Mouse (Mus musculus) gastrocnemius, postnatal 36 days (tissue): ENCODE measurements around the gene Ttl. TPM values are rescaled to one million over a fixed set of nuclear protein-coding genes. Genes with fewer than 3 reads are reported as not detected.

Experiments used
- DNase-seq, 2 experiments: peaks; one replicate each; pipeline ENCODE4 v3.0.0; 2022
- intact Hi-C: fragments of 180-260 bp; cut with DNase I; formaldehyde crosslinking; loops from one replicate; pipeline ENCODE4 v1.15.1; 2025
- long read RNA-seq, 2 experiments: library from polyadenylated mRNA; stranded (forward); transcript quantifications; one replicate each; pipeline ENCODE4 v2.0.0; 2021
- total RNA-seq, 2 experiments: library from RNA; stranded (reverse); gene quantifications; 2 replicates each; pipeline ENCODE4 v1.2.3; 2021

Gene Ttl
- 1 to 10 TPM; 5.6 to 6.5 TPM for total RNA-seq
- long read RNA-seq, experiment 1, full-length matches to known transcripts, result 9 of 12 reads
- long read RNA-seq, experiment 1, partial matches to known transcripts, result 0 of 12 reads
- long read RNA-seq, experiment 1, other reads (novel, unspliced or antisense), result 3 of 12 reads
- long read RNA-seq, experiment 2, full-length matches to known transcripts, result 3 of 7 reads
- long read RNA-seq, experiment 2, partial matches to known transcripts, result 0 of 7 reads
- long read RNA-seq, experiment 2, other reads (novel, unspliced or antisense), result 4 of 7 reads

GRCm38 (mm10) chr2:129065437-129066282, at the start of gene Ttl:
Gene Ttl, plus strand, starts transcription at chr2:129065942.
- intact Hi-C loops, result loop anchor here (5.0 kb wide), 1 partner anchor 118 kb away; no protein-coding TSS in a partner anchor
- DNase-seq, result peak; percentile 68 to 69

GRCm38 (mm10) chr2:129020106-129020505, 45.6 kb upstream of the Ttl start:
- intact Hi-C loops, result no loop called here
- no peak for DNase-seq

- DNase-seq, result no peak
- intact Hi-C loops, result no loop called here
These were observed 40.9 kb upstream of the Ttl start for GRCm38 (mm10) chr2:129024820-129025219.

GRCm38 (mm10) chr2:129035381-129035780, 30.4 kb upstream of the Ttl start:
- intact Hi-C loops, result no loop called here
- no peak for DNase-seq

GRCm38 (mm10) chr2:129038426-129038936, 27.3 kb upstream of the Ttl start:
- no peak for DNase-seq
- intact Hi-C loops, result no loop called here

- no peak for DNase-seq
- intact Hi-C loops, result no loop called here
These were observed 26.7 kb upstream of the Ttl start for GRCm38 (mm10) chr2:129038937-129039631.

GRCm38 (mm10) chr2:129040567-129040966, 25.2 kb upstream of the Ttl start:
- intact Hi-C loops, result no loop called here
- DNase-seq, result no peak

- DNase-seq, result no peak
- intact Hi-C loops, result no loop called here
These were observed 19.4 kb upstream of the Ttl start for GRCm38 (mm10) chr2:129046172-129046845.

GRCm38 (mm10) chr2:129046846-129047196, 18.9 kb upstream of the Ttl start:
- DNase-seq, result no peak
- intact Hi-C loops, result no loop called here

- intact Hi-C loops, result no loop called here
These were observed 17.9 kb upstream of the Ttl start, which contains the start of gene Vinac1 for GRCm38 (mm10) chr2:129047811-129048210. Gene Vinac1, minus strand, starts transcription at chr2:129048172.

GRCm38 (mm10) chr2:129052451-129052983, 13.2 kb upstream of the Ttl start:
- no peak for DNase-seq
- intact Hi-C loops, result no loop called here

More at GRCm38 (mm10) chr2:129047811-129048210, 17.9 kb upstream of the Ttl start, which contains the start of gene Vinac1:
- no peak for DNase-seq

- no peak for DNase-seq
- intact Hi-C loops, result no loop called here
These were observed 10.0 kb upstream of the Ttl start for GRCm38 (mm10) chr2:129055741-129056140.

- intact Hi-C loops, result no loop called here
These were observed 9.1 kb upstream of the Ttl start for GRCm38 (mm10) chr2:129056597-129056996.

GRCm38 (mm10) chr2:129057256-129057655, 8.5 kb upstream of the Ttl start:
- DNase-seq, result no peak
- intact Hi-C loops, result no loop called here

More at GRCm38 (mm10) chr2:129056597-129056996, 9.1 kb upstream of the Ttl start:
- DNase-seq, result no peak

- no peak for DNase-seq
- intact Hi-C loops, result no loop called here
These were observed 7.8 kb upstream of the Ttl start for GRCm38 (mm10) chr2:129057920-129058361.

- intact Hi-C loops, result no loop called here
- no peak for DNase-seq
These were observed 4.2 kb upstream of the Ttl start for GRCm38 (mm10) chr2:129061456-129062059.

GRCm38 (mm10) chr2:129066326-129066725, 584 bp downstream of the Ttl start:
- DNase-seq, result peak; percentile 32 to 33
- intact Hi-C loops, result loop anchor here (5.0 kb wide), 1 partner anchor 119 kb away; no protein-coding TSS in a partner anchor

- intact Hi-C loops, result no loop called here
- DNase-seq, result no peak
These were observed 4.6 kb downstream of the Ttl start for GRCm38 (mm10) chr2:129070296-129070695.

- intact Hi-C loops, result no loop called here
These were observed 12.6 kb downstream of the Ttl start for GRCm38 (mm10) chr2:129078313-129078712.

More at GRCm38 (mm10) chr2:129078313-129078712, 12.6 kb downstream of the Ttl start:
- no peak for DNase-seq
